ENCODE assay signal across 10 mouse cellular contexts in the genomic region with DNA sequence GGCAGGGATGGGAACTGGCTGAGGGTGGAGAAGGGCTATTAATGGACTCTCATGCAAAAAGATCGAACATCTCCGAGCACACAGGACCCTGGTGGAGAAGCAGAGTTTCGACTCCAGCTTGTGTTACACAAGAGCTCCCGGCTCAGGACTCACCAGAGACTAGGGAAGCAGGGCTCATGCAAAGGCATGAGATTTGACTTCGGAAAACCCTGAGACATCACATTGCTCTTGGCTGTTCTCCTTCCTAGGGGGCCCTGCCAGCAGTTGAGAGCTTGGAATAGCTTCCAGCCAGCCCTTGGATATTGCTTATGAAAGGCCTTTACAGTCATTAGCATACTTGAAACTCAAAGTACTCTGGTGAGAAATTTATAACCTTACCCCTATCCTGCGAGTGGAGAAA. TPM values are rescaled to one million over a fixed set of nuclear protein-coding genes. Genes with fewer than 3 reads are reported as not detected.
DNase-seq lines count a peak whose midpoint lies in the region; ATAC-seq and TF ChIP-seq lines count a peak whose summit lies in the region.
"Had no signal": no experiment of that assay in that cellular context is flagged by ENCODE, and none has a peak within 500 bp of the region (broad histone marks: within the 10 kb centered on the region; RNA-seq: fewer than 3 reads in every experiment).

No protein-coding gene starts in this region.

- H3K36me3 ChIP-seq in lung, postnatal 0 days (ENCODE audit: insufficient read depth, low read length): no peaks in the 10 kb centered on the region
- H3K36me3 ChIP-seq in hindbrain, embryonic 13.5 days: peaks cover 4% of the 10 kb centered on the region; the same call in 1 of the 2 replicates
- H3K36me3 ChIP-seq: heart, embryonic 13.5 days had no signal

- H3K4me3 ChIP-seq in lung, postnatal 0 days (ENCODE audit: low read depth, low read length): no peak overlapping the region
- no peak overlapping the region for H3K4me3 ChIP-seq in hindbrain, embryonic 13.5 days
- H3K4me3 ChIP-seq: heart, embryonic 13.5 days had no signal

- 65% methylated on average over 6 of the region's 6 CpGs for WGBS in lung, postnatal 0 days
- 78% methylated on average over 6 of the region's 6 CpGs for WGBS in hindbrain, embryonic 13.5 days

- H3K4me1 ChIP-seq in lung, postnatal 0 days (ENCODE audit: insufficient read depth, low read depth, low read length): no peaks in the 10 kb centered on the region
- H3K4me1 ChIP-seq in hindbrain, embryonic 13.5 days (replicated peaks): peaks cover 53% of the 10 kb centered on the region

- H3K9ac ChIP-seq in lung, postnatal 0 days (replicated peaks; ENCODE audit: low read depth): no peak overlapping the region
- H3K9ac ChIP-seq in hindbrain, embryonic 13.5 days: no peak overlapping the region
- H3K9ac ChIP-seq: heart, embryonic 13.5 days had no signal

- DNase-seq in kidney, adult 11 months: peak; percentile 29
- no peak for DNase-seq in kidney, adult 9 months
- peak; percentile 58 for DNase-seq in brain, adult 2 months (ENCODE audit: low read depth, low spot score)
- peak; percentile 70 for DNase-seq in gastrocnemius, postnatal 10 days
- DNase-seq in lung, postnatal 0 days (ENCODE audit: low spot score): peak; percentile 77
- DNase-seq: right cerebral cortex, postnatal 25 days had no signal

- no peak overlapping the region for H3K27ac ChIP-seq in lung, postnatal 0 days (ENCODE audit: low read length)
- no peak overlapping the region for H3K27ac ChIP-seq in hindbrain, embryonic 13.5 days
- H3K27ac ChIP-seq: heart, embryonic 13.5 days had no signal

- TF ChIP-seq EP300 in lung, postnatal 0 days (IDR thresholded peaks at IDR 0.05): no peak

- ATAC-seq in lung, postnatal 0 days: peak; percentile 75
- no peak for ATAC-seq in CD4-positive, CD25-positive, alpha-beta regulatory T cell, adult 4 months
- no peak for ATAC-seq in hindbrain, embryonic 13.5 days (ENCODE audit: low FRiP score)
- ATAC-seq: activated CD4-positive, CD25-positive, alpha-beta regulatory T cell, adult 4 months had no signal

- H3K4me2 ChIP-seq in lung, postnatal 0 days (replicated peaks; ENCODE audit: low read depth, low read length): no peak overlapping the region
- no peak overlapping the region for H3K4me2 ChIP-seq in hindbrain, embryonic 13.5 days
- H3K4me2 ChIP-seq: heart, embryonic 13.5 days had no signal

- TF ChIP-seq CTCF in lung, postnatal 0 days (IDR thresholded peaks at IDR 0.05): peak; percentile 22; the same call in 1 of the 2 replicates

- H3K27me3 ChIP-seq in lung, postnatal 0 days (replicated peaks; ENCODE audit: insufficient read depth, low read length): no peaks in the 10 kb centered on the region
- 0 out of 2 replicates have a peak, but pooled peaks cover 3% of the 10 kb centered on the region for H3K27me3 ChIP-seq in hindbrain, embryonic 13.5 days
- H3K27me3 ChIP-seq: heart, embryonic 13.5 days had no signal

- no peaks in the 10 kb centered on the region for H3K9me3 ChIP-seq in lung, postnatal 0 days (ENCODE audit: low read length)
- H3K9me3 ChIP-seq in hindbrain, embryonic 13.5 days: no peaks in the 10 kb centered on the region
- H3K9me3 ChIP-seq: heart, embryonic 13.5 days had no signal

RNA-seq across cellular contexts. Expression of gene Pknox2, which starts 26.4 kb away (rescaled TPM):
- 10 to 100 TPM; 27.9 TPM for total RNA-seq in gastrocnemius, postnatal 10 days (2021)
- polyA plus RNA-seq in lung, postnatal 0 days (2015; fragmentation: Nextera tagmentation; extraction: Ambion mirVana): 11.1 and 11.7 TPM in 2 replicates
- not detected for polyA plus RNA-seq in CD4-positive, CD25-positive, alpha-beta regulatory T cell, adult 4 months (2017; shearing (Covaris generic))
- 39.5 and 44.7 TPM in 2 replicates for polyA plus RNA-seq in hindbrain, embryonic 13.5 days (2015; fragmentation: Nextera tagmentation; extraction: Ambion mirVana)
- polyA plus RNA-seq: activated CD4-positive, CD25-positive, alpha-beta regulatory T cell, adult 4 months had no signal

Comparison
In these comparisons a context has a peak if more than half of its experiments do, and no peak if none do; other contexts are left out.
1. RNA of gene Pknox2, which starts 26.4 kb away (polyA plus RNA-seq): 39.5 to 44.7 TPM in hindbrain, embryonic 13.5 days and 11.1 to 11.7 TPM in lung, postnatal 0 days; not detected in CD4-positive, CD25-positive, alpha-beta regulatory T cell, adult 4 months; every median in the first group is over 10 times any median in the second.